Mouse (Mus musculus) A20 (cell line): ENCODE measurements at regions not wholly inside any gene's neighbourhood (a gene's known extent, or its start where the extent isn't known, plus 50 kb on each side); places are given as distances from the start of the nearest gene placed in this dataset.

Source experiments
- DNase-seq: peaks from one replicate; pipeline ENCODE4 v3.0.0-alpha.2; 2011; ENCODE audit warnings: low read depth, low spot score

- DNase-seq, result no peak
Observed at GRCm38 (mm10) chr4:125439856-125440255, 50.6 kb upstream of the Grik3 start.

- no peak for DNase-seq
Observed at GRCm38 (mm10) chr4:125437161-125437822, 53.2 kb upstream of the Grik3 start.

- no peak for DNase-seq
Observed at GRCm38 (mm10) chr4:125433511-125433910, 57.0 kb upstream of the Grik3 start.

- DNase-seq, result no peak
Observed at GRCm38 (mm10) chr4:125431648-125432047, 58.9 kb upstream of the Grik3 start.

- DNase-seq, result no peak
Observed at GRCm38 (mm10) chr4:125430845-125431244, 59.7 kb upstream of the Grik3 start.

GRCm38 (mm10) chr4:125428736-125429135, 61.8 kb upstream of the Grik3 start:
- DNase-seq, result no peak

- no peak for DNase-seq
Observed at GRCm38 (mm10) chr4:125420561-125421241, 69.8 kb upstream of the Grik3 start.

- DNase-seq, result peak; percentile 82
Observed at GRCm38 (mm10) chr4:125419491-125420255, 70.8 kb upstream of the Grik3 start.

- no peak for DNase-seq
Observed at GRCm38 (mm10) chr4:125415308-125415707, 75.2 kb upstream of the Grik3 start.

GRCm38 (mm10) chr4:125413833-125414719, 76.4 kb upstream of the Grik3 start:
- DNase-seq, result no peak

GRCm38 (mm10) chr4:125410736-125411441, 79.6 kb upstream of the Grik3 start:
- no peak for DNase-seq

GRCm38 (mm10) chr4:125399376-125400112, 91.0 kb upstream of the Grik3 start:
- DNase-seq, result no peak

GRCm38 (mm10) chr4:125397007-125397461, 93.5 kb upstream of the Grik3 start:
- DNase-seq, result no peak

- DNase-seq, result no peak
Observed at GRCm38 (mm10) chr4:125391269-125391668, 99.2 kb upstream of the Grik3 start.

GRCm38 (mm10) chr4:125385811-125386210, 104.7 kb upstream of the Grik3 start:
- DNase-seq, result no peak

- DNase-seq, result no peak
Observed at GRCm38 (mm10) chr4:125364011-125364410, 126.5 kb upstream of the Grik3 start.

GRCm38 (mm10) chr4:125361611-125362520, 128.6 kb upstream of the Grik3 start:
- DNase-seq, result peak; percentile 40

- no peak for DNase-seq
Observed at GRCm38 (mm10) chr4:125358356-125358755, 132.1 kb upstream of the Grik3 start.

- DNase-seq, result no peak
Observed at GRCm38 (mm10) chr4:125356441-125356840, 134.1 kb upstream of the Grik3 start.
